Mouse (Mus musculus) gastrocnemius, postnatal 4 days (tissue): ENCODE results near the gene Zfyve27. TPM values are rescaled to one million over a fixed set of nuclear protein-coding genes. Genes with fewer than 3 reads are reported as not detected.

Experiments
- DNase-seq, 2 experiments: peaks; one replicate each; pipeline ENCODE4 v3.0.0; 2021 to 2022; ENCODE audit warnings: low spot score in 2 of 2, mixed read lengths in 2 of 2
- total RNA-seq, 2 experiments: library from RNA; stranded (reverse); gene quantifications; 2 replicates each; pipeline ENCODE4 v1.2.3; 2021

The Zfyve27 gene
- total RNA-seq, 2 experiments from 2014 or later, result 18.6 to 22.3 TPM

DNA sequence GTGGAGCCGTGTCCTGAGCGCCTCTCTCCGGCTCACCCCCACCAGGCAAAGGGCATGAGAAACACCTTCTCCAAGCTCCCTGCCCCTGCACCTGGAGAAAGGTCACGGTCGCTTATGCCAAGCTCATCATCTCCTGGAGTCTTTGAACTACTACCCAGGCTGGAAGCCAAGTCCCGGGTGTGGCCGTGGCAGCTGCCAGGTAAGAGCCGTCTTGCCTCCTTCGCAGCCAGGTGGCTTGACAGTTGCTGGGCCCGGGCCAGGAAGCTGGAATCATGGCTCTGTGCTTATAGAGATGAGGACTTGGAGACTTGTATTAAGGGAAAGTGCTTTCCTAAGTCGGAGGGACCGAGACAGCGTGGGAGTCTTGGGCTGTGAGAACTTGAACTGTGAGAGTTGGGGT, 67.2 kb downstream of the Zfyve27 start:
- DNase-seq, result no peak

DNA sequence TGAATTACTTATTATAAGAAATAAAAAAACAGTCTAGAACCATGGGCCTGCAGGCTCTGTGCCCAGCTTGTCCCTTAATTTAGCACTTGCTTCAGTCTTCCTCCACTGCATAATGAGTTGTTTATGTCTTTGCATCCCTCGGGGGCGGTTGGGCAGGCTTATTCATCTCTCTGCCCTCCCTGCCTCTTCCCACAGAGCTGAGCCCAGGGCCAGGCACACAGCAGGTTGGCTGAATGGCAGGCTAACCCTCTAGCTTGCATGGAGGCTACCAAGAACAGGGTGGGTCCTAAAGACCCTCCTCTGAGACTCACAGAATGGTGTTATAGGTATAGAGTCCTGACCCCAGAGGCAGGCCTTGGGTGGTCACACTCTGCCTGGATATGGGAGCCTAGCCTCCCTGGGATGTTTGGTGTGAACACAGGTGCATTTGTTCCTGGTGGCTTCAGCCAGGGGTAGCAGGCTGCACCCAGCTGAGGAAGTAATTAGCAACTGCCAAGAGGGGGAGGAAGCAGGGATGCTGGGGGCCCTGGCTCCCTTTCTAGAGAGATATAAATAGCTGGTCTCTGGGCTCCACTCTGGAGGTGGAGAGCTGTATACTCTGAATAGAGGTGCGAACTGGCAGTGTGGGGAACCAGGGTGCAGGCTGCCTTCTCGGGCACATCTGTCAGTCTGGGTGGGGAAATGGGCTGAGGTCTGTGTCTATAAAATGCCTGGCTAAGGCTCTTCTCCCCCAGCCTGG, 74.0 kb downstream of the Zfyve27 start:
- DNase-seq, result no peak

DNA sequence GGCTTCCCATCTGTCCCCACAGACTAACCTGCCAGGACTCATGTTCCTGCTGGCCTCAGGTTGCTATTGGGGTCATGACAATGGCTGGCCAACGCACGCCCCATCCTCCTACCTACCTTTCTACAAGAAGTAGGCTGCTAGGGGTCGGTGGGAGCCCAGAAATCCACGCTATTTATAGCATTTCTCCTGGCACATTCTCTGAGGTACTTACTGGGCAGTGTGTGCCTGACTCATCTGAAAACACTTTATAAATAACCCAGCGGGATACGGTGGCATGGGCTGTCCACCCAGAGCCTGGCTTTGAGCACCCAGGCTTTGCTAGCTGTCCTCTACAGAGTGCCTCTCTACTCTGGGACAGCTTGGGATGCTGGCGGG, 74.6 kb downstream of the Zfyve27 start:
- DNase-seq, result no peak

DNA sequence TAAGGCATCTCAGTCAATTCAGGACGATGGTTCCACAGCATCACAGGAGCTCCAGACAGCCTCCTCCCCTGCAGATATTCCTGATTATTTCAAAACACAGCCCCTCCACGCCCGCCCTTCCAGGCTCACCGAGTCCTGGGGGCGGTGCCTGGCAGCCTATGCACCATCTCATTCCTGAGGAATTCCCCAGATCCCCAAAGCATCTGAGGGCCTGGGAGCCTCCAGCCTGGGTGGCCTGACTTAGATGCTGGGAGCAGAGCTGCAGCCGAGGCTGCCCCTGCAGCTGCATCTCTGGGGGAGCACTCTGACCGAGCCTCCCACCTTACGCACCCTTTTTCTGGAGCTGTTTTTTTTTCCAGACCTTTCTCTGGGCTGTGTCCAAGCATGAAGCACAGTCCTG, 77.1 kb downstream of the Zfyve27 start:
- peak in 1 of 2 experiments; percentile 15 for DNase-seq

DNA sequence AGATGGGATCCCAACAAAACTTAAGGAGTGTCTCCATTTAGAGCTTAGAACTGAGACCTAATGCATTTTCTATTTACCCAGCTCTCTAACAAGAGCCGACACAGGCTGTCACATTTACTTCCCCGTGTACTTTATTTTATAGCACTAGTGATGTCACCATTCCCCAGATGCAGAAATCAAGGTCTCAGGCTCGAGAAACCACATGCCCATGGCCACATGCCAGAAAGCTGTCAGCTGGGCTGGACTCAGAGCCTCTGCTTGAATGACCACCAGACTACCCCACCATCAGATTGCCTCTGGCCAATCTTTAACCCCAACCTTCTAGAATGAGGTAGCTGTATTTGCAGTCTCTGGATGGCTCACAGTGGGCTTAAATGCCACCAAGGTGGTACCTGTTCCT, 79.7 kb downstream of the Zfyve27 start:
- DNase-seq, result no peak

Other genes with a start within 250 kb of the Zfyve27 start
- 10 to 100 TPM; 19.6 to 24.5 TPM for gene Exosc1, start 230.5 kb upstream of the Zfyve27 start, total RNA-seq
- 10 to 100 TPM; 36.0 to 36.5 TPM for gene Zdhhc16, start 230.5 kb upstream of the Zfyve27 start, total RNA-seq
- 10 to 100 TPM; 20.5 to 29.1 TPM for gene Mms19, start 182.8 kb upstream of the Zfyve27 start, total RNA-seq
- gene Ubtd1, start 182.2 kb upstream of the Zfyve27 start, total RNA-seq, result 10 to 100 TPM; 37.5 to 39.7 TPM
- gene Ankrd2, start 128.0 kb upstream of the Zfyve27 start, total RNA-seq, result 10 to 100 TPM; 50.1 to 73.1 TPM
- 1 to 10 TPM; 7.1 to 8.8 TPM for gene Hoga1, start 118.3 kb upstream of the Zfyve27 start, total RNA-seq
- gene 4933411K16Rik, start 111.7 kb upstream of the Zfyve27 start, total RNA-seq, result under 1 TPM; 0.75 to 0.91 TPM
- gene Morn4, start 77.6 kb upstream of the Zfyve27 start, total RNA-seq, result 1 to 10 TPM; 2.0 to 2.5 TPM
- gene Pi4k2a, start 73.5 kb upstream of the Zfyve27 start, total RNA-seq, result 10 to 100 TPM; 18.5 to 21.5 TPM
- gene Avpi1, start 34.9 kb upstream of the Zfyve27 start, total RNA-seq, result 10 to 100 TPM; 11.5 to 11.8 TPM
- gene Marveld1, start 16.6 kb upstream of the Zfyve27 start, total RNA-seq, result 10 to 100 TPM; 33.7 to 34.8 TPM
- gene Sfrp5, start 38.3 kb downstream of the Zfyve27 start, total RNA-seq, result 1 to 10 TPM; 4.5 to 4.8 TPM
- gene Golga7b, start 83.6 kb downstream of the Zfyve27 start, total RNA-seq, result 1 to 10 TPM; 1.2 to 1.5 TPM